Mouse (Mus musculus) frontal cortex, postnatal 36 days (tissue): ENCODE measurements around the gene Slc17a4.
A peak's percentile ranks its signal among the peaks of the same experiment; 100 is the strongest.

Experiments used
- DNase-seq, 2 experiments: peaks; one replicate each; pipeline ENCODE4 v3.0.0; 2022; ENCODE audit warnings: low spot score in 2 of 2

The Slc17a4 gene

DNA sequence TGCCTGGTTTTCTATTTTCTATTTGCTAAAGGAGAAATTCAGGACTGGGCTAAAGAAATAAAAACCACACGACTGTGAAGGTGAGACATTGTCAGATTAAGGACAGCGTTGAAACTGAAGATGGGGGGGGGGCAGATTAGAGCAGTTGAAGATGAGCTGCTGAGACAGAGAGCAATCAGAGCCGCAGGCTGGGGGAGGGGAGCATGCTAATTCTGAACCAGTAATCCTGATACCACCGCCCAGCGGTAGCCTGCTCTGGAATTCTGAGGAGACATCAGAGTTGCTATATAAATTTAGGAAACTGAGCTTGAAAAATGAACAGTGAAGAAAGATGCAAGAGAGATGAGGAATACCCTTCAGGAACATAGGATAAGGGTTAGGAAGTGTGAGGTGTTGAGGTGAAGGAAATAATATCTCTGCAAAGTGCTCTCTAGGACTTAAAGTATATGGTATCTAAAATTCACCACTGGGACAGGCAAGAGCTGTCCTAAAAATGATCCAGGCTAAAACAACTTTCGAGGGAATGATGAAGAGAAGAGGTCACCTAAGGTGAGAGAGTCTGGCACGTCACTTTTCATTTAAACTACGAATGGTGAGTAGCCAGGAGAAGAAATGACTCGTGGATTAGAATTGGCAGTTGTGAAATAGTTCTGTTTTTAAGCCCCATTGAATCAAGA lies 22.1 kb downstream of the Slc17a4 start:
- no peak for DNase-seq

DNA sequence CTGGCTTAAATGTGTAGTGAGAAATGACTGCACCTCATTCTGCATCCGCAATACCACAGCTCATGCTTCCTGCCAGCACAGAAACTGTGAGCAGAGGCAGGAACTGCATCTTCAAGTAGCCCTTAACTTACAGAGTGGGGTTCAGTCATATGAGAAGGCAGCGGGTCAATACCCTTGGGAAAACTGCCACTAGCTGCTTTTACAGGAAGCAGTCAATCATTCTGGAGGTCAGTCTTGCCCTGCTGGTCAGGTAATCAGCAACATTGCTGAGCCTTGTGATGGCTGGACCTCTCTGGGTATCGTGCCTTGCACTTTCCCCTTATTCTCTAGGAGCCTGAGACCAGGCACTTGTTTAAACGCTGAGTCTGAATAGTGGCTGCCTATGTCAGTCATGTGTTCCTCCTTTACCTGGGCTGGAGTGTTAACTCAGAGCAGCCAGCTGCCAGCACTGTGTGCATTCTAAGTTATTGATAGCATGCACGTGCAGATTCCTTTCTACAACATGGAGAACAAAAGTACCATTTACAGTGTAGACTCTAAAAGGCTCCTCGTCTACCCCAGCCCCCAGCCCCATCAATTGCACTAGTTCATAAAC lies 25.7 kb downstream of the Slc17a4 start:
- DNase-seq, result no peak

DNA sequence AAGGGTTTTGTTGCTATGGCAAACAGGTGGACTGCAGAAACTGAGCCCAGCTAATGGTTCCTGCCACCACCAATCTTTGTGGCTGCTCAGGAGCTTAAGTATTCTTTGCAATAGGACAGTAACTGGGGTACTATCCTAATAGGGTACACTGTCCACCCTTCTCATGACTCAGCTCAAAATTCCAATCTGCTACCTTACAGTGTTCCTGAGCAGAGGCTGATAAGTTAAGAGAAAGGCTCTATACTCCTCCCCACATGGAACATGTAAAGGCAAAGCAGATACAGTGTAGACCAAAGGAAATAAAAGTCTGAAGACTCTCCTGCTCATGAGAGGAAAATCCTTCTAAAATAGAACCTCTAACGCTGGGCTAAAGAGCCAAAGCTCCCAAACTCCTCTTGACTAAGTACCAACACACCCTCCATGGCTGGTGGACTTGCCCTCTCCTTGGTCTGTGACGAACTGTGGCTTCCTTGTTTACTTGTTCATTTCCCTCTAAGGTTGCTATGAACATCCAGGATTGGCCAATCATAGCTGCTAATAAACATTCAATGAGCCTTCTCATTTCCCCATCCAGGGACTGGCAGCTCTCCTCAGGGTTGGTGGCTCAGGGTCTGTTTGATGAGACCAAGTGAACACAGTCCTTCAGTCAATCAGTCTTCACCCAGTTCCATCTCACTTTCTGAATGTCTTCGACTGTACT lies 27.6 kb downstream of the Slc17a4 start:
- no peak for DNase-seq

DNA sequence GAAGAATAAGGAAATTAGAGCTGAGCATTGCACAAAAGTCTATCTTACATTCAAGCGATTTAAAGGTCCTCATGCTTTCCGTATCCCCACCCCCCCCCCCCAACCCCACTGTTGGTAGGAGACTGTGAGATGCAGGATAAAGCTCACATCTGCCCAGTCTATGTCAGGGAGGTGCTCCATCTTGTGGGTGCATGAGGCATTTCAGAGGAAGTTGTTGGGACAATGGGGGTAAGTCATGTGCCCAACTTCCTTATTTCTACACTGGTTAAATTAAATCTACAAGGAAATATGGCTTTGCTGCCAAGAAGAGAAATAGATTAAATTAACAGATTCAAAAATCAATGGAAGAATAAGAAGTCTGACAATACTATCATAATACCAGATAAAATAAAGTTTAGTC lies 29.3 kb downstream of the Slc17a4 start:
- no peak for DNase-seq

DNA sequence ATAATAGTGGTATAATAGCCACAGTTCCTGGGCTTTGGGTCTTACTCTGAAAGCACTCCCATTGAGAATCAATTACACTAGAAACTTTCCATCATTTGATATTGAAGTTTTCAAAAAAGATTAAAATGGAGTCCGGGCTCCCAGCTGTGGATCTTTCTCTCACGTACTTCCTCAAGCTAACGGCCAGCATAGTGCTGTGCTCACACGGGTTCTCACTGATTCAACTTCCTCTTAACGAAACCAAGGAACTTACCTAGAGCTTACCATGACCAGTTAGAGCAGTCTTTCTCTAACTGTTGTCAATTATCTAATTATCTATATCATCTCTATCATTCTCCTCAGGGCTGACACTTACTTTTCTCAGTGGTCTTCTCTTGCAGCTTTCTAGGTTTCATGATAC lies 35.2 kb downstream of the Slc17a4 start:
- no peak for DNase-seq

DNA sequence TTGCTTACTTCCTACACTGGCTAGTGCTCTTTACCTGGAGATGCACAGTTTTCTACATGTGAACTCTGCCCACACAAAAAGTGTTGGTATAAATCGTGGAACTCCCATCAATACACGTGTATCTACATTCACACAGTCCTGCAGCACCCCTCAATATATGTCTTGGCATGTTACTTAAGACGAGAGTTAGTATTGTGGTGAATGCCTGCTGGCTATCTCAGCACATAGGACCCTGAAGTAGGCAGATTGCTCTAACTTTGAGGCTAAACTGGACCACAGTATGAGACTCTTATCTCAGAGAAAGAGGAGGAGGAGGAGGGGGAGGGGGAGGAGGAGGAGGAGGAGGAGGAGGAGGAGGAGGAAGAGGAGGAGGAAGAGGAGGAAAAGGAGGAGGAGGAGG lies 35.7 kb downstream of the Slc17a4 start:
- DNase-seq, result no peak

DNA sequence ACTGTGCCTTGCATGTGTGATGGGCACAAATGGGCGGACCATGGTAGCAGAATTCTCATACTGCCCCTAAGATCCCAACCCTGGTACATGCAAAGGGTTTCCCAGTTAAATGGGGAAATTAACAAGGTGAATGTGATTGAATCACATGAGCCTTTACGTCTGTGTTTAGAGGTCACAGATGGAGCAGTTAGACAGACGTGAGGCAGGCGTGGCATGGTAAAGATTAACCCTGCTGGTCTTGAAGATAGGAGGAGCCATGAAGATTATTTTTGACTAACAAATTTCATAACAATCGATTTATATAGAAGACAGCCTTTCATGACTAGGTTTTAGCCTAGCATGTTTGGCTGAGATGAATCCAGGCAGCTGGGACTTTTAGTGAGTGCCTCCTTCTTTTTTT lies 41.7 kb downstream of the Slc17a4 start:
- DNase-seq, result no peak

DNA sequence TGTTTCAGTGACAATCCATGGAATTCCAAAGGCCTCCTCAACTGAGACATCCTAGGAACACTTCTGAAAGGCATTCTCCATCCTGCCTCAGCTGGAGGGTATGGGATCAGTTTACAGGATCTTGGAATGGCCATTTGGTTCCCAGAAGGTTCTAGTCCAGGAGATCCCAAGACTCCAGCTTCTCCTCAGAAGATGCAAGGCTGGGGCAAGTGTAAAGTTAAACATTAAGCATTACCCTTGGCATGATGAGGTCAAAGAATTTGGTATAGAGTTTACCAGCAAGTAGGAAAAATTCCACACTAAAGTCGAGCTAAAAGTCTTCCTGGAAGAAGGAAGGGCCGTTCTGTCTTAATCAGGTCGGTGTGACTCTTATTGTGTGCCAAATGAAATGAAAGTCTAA lies 44.8 kb downstream of the Slc17a4 start:
- DNase-seq, result no peak

DNA sequence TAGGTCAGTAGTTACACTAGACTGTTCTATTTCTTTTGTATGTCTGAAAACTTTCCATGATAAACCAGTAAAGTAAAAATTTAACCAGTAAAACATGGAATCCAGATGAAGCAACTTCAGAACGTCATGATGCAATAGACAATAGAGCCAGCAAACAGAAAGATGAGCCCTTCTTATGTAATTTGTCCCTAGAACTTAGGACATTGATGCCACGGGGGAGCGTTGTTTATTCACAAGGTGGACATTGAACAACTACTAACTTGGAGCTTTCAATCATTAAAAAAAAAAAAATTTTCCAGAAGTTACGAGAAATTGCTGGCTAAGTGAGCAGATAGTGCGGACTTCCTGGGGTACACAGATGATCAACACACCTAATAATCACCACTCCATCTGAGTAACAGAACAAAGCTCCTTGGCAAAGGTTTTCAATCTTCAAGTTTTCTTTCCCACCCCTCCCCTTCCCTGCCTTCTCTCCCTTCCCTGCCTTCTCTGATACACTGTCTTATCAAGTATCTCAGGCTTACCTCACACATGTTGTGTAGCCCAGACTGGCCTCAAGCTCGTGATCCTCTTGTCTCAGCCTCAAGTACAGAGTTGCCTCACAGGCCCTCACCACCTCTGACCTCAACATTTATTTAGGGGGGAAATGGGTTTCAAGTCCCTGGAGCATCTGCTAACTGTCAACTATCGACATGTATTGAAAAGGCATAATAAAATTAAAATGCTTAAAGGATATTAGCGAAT lies 45.8 kb downstream of the Slc17a4 start:
- no peak for DNase-seq

DNA sequence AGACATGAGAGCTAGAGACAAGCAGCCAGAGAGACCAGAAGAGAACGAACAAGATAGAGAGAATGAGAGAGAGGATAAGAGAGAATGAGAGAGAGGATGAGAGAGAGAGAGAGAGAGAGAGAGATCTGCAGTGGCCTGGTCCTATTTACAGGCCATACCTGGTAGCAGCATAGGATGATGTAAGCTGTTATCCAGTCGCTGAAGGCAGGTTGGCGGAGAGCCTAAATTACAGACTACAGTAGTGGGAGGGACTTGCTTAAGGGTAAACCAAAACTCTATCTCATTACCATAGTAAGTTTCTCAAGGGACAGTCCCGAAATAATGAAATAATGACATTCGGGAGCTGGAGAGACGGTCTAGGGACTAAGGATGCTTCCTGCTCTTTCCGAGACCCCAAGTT lies 47.4 kb downstream of the Slc17a4 start, which contains the start of gene Slc17a1:
Slc17a1 (plus strand) TSS at position 346 of the 400 bp plus-strand sequence.
- no peak for DNase-seq

DNA sequence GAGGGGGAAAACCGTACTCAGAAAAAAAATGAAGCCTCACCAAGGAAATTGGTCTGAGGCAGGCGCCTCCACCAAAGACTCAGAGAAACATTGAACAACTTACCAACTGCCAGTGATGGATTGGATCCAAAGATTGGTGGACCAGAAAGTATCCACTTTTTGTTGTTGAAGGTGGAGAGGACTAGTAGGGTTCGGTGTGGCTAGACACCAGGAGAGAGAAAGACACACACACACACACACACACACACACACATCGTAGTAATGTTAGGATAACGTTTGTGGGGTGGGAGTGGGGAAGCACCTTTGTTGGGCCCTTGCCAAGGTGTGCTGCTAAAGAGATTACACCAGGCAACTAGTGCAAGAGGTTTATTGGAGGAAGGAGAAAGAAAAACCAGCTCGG lies 47.8 kb downstream of the Slc17a4 start:
- DNase-seq, result no peak

DNA sequence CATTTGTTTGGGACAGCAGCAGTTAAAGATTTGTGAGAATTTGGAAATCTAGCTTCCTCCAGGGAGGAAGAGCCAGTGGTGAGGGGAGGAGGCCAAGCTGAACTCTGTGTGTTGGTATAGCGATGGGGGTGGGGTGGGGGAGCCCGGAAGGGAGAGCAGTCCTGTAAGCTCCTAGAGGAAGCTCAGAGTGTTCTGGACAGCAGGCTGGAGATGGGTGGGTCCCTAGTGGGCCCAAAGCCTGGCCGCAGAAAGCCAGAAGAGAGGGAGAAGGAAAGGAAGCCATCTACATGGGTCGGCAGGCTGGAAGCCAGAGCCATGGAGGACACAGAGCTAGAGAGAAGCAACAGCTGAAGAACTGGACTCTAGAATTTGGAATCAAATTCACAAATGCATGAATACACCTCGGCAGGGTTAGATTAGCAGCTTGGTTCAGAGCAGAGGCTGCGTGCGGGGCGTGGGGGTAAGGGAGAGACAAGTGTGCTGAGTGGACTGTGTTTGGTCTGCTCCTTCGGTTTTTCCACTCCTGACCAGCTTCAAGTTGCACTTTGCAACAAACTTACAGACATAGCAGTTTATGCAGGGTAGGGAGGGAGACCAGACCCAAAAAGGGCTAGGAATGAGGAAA lies 48.6 kb downstream of the Slc17a4 start:
- DNase-seq, result no peak

DNA sequence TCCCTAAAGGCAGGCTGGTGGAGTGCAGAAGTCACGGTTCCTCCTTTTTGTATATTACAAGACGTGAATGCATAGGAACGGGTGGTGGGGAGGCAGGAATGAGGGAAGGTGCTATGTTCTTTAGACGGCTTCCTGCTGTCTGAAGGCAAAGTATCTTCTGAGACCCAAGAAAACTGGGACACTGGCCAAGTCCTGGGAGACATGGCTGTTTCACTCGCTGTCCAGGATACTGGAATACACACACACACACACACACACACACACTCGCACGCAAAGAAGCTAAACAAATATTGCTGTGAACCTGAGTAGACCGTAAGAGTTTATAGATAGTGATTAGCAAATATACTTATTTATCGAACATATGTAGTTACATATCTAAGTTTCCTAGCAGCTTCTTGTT lies 50.1 kb downstream of the Slc17a4 start:
- no peak for DNase-seq

DNA sequence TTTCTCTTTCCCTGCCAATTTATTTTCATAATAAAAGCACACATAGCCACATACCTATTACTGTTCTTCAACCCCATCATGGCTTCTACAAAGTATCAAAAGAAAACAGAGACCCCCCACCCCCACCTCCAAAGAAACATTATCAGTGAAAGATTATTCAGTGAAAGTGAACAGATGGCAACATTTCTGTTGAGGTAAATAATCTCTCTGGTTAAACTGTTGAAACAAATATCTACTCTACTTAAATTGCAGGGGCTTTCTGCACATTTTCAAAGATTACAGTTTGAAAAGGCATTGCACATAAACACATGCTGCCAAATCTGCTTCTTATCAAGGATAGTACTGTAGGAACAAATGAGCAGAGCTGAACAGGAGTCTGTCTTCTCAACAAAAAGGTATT lies 53.0 kb downstream of the Slc17a4 start:
- no peak for DNase-seq

DNA sequence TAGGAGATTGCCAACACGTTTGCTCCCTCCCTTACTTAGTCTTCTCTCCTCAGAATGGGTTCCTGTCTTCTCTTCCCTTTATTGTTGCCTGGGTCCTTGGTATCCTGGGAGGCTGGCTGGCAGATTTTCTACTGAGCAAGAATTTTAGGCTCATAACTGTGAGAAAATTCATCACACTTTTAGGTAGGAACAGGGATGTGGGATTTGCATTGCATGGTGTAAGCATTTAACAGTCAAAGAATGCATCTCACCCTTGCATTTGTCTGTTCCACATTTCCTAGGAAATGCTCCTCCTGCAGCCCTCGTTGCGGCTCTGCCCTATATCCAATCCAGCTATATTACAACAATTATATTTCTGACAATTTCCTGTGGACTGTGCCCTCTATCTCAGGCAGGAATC lies 58.4 kb downstream of the Slc17a4 start:
- no peak for DNase-seq

DNA sequence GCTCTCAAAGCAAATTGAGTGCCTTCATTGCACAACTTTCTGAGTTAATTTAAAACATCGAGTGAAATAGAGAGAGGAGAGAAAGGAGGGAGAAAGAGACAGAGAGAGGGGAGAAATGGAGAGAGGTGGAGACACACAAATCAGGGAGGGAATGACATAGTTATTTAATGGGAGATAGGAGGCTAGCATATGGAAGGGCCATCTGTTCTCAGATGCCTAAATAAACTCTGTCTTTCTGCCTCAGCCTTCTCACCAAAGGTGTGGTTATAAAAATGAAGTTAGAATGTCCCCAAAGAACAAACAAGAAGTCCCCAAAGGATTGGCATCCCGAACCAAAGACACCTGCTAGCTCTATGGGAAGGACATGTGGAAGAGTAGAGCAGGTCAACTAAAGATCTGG lies 65.5 kb downstream of the Slc17a4 start:
- DNase-seq, result peak in 1 of 2 experiments; percentile 64
